Mouse (Mus musculus): Measurements from ENCODE around the gene Hoxd9. TPM values are rescaled to one million over a fixed set of nuclear protein-coding genes. Genes with fewer than 3 reads are reported as not detected.

Hoxd9 gene
- polyA plus RNA-seq, 1 experiment from 2014 or later: 0.11 TPM

- no peak for DNase-seq (ENCODE audit: low spot score)
- H3K27ac ChIP-seq (ENCODE audit: low read depth, low read length): peak overlapping the region; percentile 81
Measured at GRCm38 (mm10) chr2:74724244-74725015, 26.9 kb downstream of the Hoxd9 start.

DNA sequence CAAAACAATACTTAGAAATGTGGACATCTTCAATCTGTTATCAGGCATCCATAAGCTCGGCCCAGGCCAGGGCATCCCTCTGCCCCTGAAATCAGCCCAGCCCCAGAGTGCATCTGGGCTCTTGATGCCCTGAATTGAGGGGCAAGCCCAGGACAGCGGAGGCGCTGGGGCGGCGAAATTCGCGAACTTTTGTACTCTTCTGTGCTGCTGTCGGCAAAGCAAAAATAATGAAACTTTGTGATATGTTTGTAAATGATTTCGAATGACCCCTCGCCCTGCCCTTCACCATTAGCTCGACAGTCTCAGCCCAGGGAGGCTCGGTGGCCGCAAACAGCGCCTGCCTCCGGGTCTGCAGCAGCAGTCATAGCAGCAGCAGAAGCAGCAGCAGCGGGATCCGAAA lies 27.6 kb downstream of the Hoxd9 start:
- Histone ChIP-seq H3K27me3 (ENCODE audit: control insufficient read depth, insufficient read depth, low read length) (peaks cover 94% of the 10 kb centered on the region), H3K27ac (ENCODE audit: low read depth, low read length) (peak overlapping the region; percentile 81), H3K9ac (ENCODE audit: low read depth, low read length) (peak overlapping the region; percentile 62), H3K9me3 (ENCODE audit: control insufficient read depth, low read length) (no peaks in the 10 kb centered on the region), H3K4me3 (ENCODE audit: low read depth, low read length) (peak overlapping the region; percentile 58), H3K36me3 (ENCODE audit: control insufficient read depth, insufficient read depth, low read length) (no peaks in the 10 kb centered on the region), H3K4me1 (replicated peaks; ENCODE audit: control insufficient read depth, insufficient read depth, low read length) (no peaks in the 10 kb centered on the region), H3K4me2 (replicated peaks; ENCODE audit: low read depth, low read length) (peak overlapping the region; percentile 39)
- ATAC-seq (ENCODE audit: low FRiP score): no peak
- DNase-seq (ENCODE audit: low spot score): no peak
- WGBS: 1% methylated on average over 17 of the region's 17 CpGs

More at GRCm38 (mm10) chr2:74724244-74725015, 26.9 kb downstream of the Hoxd9 start:
- Histone ChIP-seq H3K27me3 (ENCODE audit: control insufficient read depth, insufficient read depth, low read length) (peaks cover 97% of the 10 kb centered on the region), H3K4me1 (replicated peaks; ENCODE audit: control insufficient read depth, insufficient read depth, low read length) (no peaks in the 10 kb centered on the region), H3K9me3 (ENCODE audit: control insufficient read depth, low read length) (no peaks in the 10 kb centered on the region), H3K36me3 (ENCODE audit: control insufficient read depth, insufficient read depth, low read length) (no peaks in the 10 kb centered on the region), H3K9ac (ENCODE audit: low read depth, low read length) (peak overlapping the region; percentile 62), H3K4me2 (replicated peaks; ENCODE audit: low read depth, low read length) (peak overlapping the region; percentile 39), H3K4me3 (ENCODE audit: low read depth, low read length) (peak overlapping the region; percentile 58)
- WGBS: 8% methylated on average over 7 of the region's 7 CpGs
- no peak for ATAC-seq (ENCODE audit: low FRiP score)

DNA sequence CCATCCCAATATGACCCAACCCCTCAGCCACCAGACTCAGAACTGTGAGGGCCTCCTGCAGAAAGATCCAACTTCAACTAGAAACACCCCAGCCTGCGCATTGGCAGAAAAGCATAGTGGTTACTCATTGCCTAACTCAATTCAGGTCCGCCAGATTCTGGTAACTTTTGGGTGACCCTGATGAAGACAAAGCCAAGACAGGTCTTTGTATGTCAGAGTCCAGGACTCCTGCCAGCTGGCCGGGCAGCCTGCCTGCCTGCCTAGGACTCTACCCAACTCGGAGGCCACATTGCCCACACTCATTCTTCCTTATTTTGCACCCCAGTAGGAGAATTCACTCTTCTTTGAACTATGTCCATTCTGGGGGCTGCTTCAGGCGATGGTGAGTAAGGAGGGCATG lies 29.0 kb downstream of the Hoxd9 start, which contains the start of gene Gm28230:
Gm28230 (plus strand) TSS at position 178 of the 400 bp plus-strand sequence.
- no peaks in the 10 kb centered on the region; the same call in 1 of the 2 replicates for H3K4me1 ChIP-seq (replicated peaks; ENCODE audit: control insufficient read depth, insufficient read depth, low read length)
- DNase-seq (ENCODE audit: low spot score): no peak
- peak within 1 kb of the TSS; percentile 58 for H3K4me3 ChIP-seq (ENCODE audit: low read depth, low read length)
- H3K4me2 ChIP-seq (replicated peaks; ENCODE audit: low read depth, low read length): peak within 1 kb of the TSS; percentile 39
- H3K9me3 ChIP-seq (ENCODE audit: control insufficient read depth, low read length): no peaks in the 10 kb centered on the region
- peak within 1 kb of the TSS; percentile 66 for H3K9ac ChIP-seq (ENCODE audit: low read depth, low read length)
- peak within 1 kb of the TSS; percentile 88 for H3K27ac ChIP-seq (ENCODE audit: low read depth, low read length)
- H3K36me3 ChIP-seq (ENCODE audit: control insufficient read depth, insufficient read depth, low read length): no peaks in the 10 kb centered on the region
- 5% methylated on average over 5 of the region's 5 CpGs for WGBS
- ATAC-seq (ENCODE audit: low FRiP score): no peak
- peaks cover 96% of the 10 kb centered on the region for H3K27me3 ChIP-seq (ENCODE audit: control insufficient read depth, insufficient read depth, low read length)

DNA sequence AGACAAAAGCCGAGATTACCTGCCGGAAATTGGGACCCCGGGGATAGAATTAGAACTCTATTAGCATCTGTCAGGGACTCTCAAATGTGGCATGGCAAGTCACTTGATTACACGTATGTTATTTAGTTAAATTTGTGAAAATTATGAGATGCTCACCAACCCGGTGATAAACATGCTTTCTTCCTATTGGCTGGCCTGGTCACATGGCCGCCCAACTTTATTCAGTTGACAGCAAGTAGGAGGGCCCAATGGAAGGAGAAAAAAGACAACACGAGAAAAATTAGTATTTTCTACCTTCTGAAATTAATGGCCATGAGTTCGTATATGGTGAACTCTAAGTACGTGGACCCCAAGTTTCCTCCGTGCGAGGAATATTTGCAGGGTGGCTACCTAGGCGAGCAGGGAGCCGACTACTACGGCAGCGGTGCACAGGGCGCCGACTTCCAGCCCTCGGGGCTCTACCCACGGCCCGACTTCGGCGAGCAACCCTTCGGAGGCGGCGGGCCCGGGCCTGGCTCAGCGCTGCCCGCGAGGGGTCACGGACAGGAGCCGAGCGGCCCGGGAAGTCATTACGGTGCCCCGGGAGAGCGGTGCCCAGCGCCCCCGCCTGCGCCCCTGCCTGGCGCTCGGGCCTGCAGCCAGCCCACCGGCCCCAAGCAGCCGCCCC lies 29.6 kb downstream of the Hoxd9 start:
- peak overlapping the region; percentile 88 for H3K27ac ChIP-seq (ENCODE audit: low read depth, low read length)
- H3K27me3 ChIP-seq (ENCODE audit: control insufficient read depth, insufficient read depth, low read length): peaks cover 95% of the 10 kb centered on the region
- no peaks in the 10 kb centered on the region for H3K9me3 ChIP-seq (ENCODE audit: control insufficient read depth, low read length)
- H3K4me1 ChIP-seq (replicated peaks; ENCODE audit: control insufficient read depth, insufficient read depth, low read length): no peaks in the 10 kb centered on the region; the same call in 1 of the 2 replicates
- H3K9ac ChIP-seq (ENCODE audit: low read depth, low read length): peak overlapping the region; percentile 66
- DNase-seq (ENCODE audit: low spot score): no peak
- peak; percentile 41; the same call in 1 of the 2 replicates for ATAC-seq (ENCODE audit: low FRiP score)
- peak overlapping the region; percentile 39 for H3K4me2 ChIP-seq (replicated peaks; ENCODE audit: low read depth, low read length)
- no peaks in the 10 kb centered on the region for H3K36me3 ChIP-seq (ENCODE audit: control insufficient read depth, insufficient read depth, low read length)
- WGBS: under 1% methylated on average over 43 of the region's 43 CpGs
- peak overlapping the region; percentile 58 for H3K4me3 ChIP-seq (ENCODE audit: low read depth, low read length)

DNA sequence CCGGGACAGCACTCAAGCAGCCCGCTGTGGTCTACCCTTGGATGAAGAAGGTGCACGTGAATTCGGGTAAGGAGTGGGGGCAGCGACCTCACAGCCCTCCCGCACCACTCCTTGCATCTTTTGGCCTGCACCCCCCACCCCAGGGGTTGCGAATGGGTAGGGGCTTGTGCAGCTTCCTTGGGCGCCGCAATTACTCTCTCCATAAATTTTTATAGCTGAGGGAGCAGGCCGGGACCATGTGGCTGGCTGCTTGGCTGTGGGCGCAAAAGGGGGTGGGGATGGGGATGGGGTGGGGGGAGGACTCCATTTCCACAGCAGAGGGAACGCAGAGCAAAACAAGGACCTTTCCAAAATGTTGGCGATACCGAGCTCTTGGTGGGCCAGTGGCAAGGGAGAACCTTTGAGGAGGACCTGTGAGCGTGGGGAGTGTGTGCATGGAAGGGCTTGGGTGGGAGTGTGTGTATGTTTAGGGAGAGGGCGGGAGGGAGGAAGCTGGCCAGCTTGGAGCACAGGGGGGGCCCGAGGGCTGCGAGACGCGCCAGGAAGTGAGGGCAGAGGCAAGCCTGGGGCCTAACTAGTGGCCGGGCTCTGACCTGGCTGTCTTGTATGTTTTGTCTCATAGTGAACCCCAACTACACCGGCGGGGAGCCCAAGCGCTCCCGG lies 30.2 kb downstream of the Hoxd9 start:
- H3K36me3 ChIP-seq (ENCODE audit: control insufficient read depth, insufficient read depth, low read length): no peaks in the 10 kb centered on the region
- WGBS: 1% methylated on average over 24 of the region's 25 CpGs
- H3K27me3 ChIP-seq (ENCODE audit: control insufficient read depth, insufficient read depth, low read length): peaks cover 95% of the 10 kb centered on the region
- no peaks in the 10 kb centered on the region; the same call in 1 of the 2 replicates for H3K4me1 ChIP-seq (replicated peaks; ENCODE audit: control insufficient read depth, insufficient read depth, low read length)
- H3K27ac ChIP-seq (ENCODE audit: low read depth, low read length): peak overlapping the region; percentile 88
- no peaks in the 10 kb centered on the region for H3K9me3 ChIP-seq (ENCODE audit: control insufficient read depth, low read length)
- H3K4me3 ChIP-seq (ENCODE audit: low read depth, low read length): peak overlapping the region; percentile 58
- peak overlapping the region; percentile 39 for H3K4me2 ChIP-seq (replicated peaks; ENCODE audit: low read depth, low read length)
- peak overlapping the region; percentile 66 for H3K9ac ChIP-seq (ENCODE audit: low read depth, low read length)
- DNase-seq (ENCODE audit: low spot score) (no peak), ATAC-seq (ENCODE audit: low FRiP score) (no peak)

DNA sequence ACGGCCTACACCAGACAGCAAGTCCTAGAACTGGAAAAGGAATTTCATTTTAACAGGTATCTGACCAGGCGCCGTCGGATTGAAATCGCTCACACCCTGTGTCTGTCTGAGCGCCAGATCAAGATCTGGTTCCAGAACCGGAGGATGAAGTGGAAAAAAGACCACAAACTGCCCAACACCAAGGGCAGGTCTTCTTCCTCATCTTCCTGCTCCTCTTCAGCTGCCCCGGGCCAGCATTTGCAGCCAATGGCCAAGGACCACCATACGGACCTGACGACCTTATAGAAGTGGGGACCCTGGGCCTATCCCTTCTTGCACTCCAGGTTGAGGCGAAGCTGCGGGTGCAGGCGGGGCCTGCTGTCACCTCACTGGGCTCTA lies 30.8 kb downstream of the Hoxd9 start:
- peak overlapping the region; percentile 88 for H3K27ac ChIP-seq (ENCODE audit: low read depth, low read length)
- no peaks in the 10 kb centered on the region for H3K36me3 ChIP-seq (ENCODE audit: control insufficient read depth, insufficient read depth, low read length)
- 3% methylated on average over 13 of the region's 13 CpGs for WGBS
- ATAC-seq (ENCODE audit: low FRiP score) (no peak), DNase-seq (ENCODE audit: low spot score) (no peak)
- H3K9ac ChIP-seq (ENCODE audit: low read depth, low read length): peak overlapping the region; percentile 66
- no peaks in the 10 kb centered on the region; the same call in 1 of the 2 replicates for H3K4me1 ChIP-seq (replicated peaks; ENCODE audit: control insufficient read depth, insufficient read depth, low read length)
- peak overlapping the region; percentile 58 for H3K4me3 ChIP-seq (ENCODE audit: low read depth, low read length)
- H3K9me3 ChIP-seq (ENCODE audit: control insufficient read depth, low read length): no peaks in the 10 kb centered on the region
- H3K4me2 ChIP-seq (replicated peaks; ENCODE audit: low read depth, low read length): peak overlapping the region; percentile 39
- H3K27me3 ChIP-seq (ENCODE audit: control insufficient read depth, insufficient read depth, low read length): peaks cover 95% of the 10 kb centered on the region

DNA sequence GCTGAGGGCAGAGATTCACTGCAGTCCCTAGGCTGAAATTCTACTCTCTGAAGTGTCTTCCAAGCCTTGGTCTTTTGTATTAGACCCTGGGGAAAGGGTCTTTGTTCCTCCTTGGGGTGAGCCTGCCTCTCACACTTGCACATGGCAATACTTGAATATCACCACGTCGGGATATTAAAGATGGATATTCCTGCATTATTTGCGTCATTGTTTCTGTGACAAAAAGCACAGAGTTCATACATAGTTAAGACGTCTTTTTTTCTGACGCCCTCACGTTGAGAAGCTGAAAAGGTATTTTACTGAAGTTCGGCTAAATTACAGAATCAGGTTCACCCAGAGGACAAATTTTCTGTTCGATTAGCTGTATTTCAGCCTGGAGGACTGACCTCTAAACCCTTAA lies 32.8 kb downstream of the Hoxd9 start:
- H3K27ac ChIP-seq (ENCODE audit: low read depth, low read length): peak overlapping the region; percentile 95
- peak overlapping the region; percentile 76 for H3K9ac ChIP-seq (ENCODE audit: low read depth, low read length)
- peaks cover 85% of the 10 kb centered on the region for H3K27me3 ChIP-seq (ENCODE audit: control insufficient read depth, insufficient read depth, low read length)
- H3K36me3 ChIP-seq (ENCODE audit: control insufficient read depth, insufficient read depth, low read length): no peaks in the 10 kb centered on the region
- H3K4me1 ChIP-seq (replicated peaks; ENCODE audit: control insufficient read depth, insufficient read depth, low read length): no peaks in the 10 kb centered on the region; the same call in 1 of the 2 replicates
- peak overlapping the region; percentile 48 for H3K4me3 ChIP-seq (ENCODE audit: low read depth, low read length)
- DNase-seq (ENCODE audit: low spot score): no peak
- no peak for ATAC-seq (ENCODE audit: low FRiP score)
- H3K4me2 ChIP-seq (replicated peaks; ENCODE audit: low read depth, low read length): peak overlapping the region; percentile 54
- H3K9me3 ChIP-seq (ENCODE audit: control insufficient read depth, low read length): no peaks in the 10 kb centered on the region
- WGBS: 4% methylated on average over 8 of the region's 8 CpGs

GRCm38 (mm10) chr2:74731055-74731454 lies 33.5 kb downstream of the Hoxd9 start:
- Histone ChIP-seq H3K4me1 (replicated peaks; ENCODE audit: control insufficient read depth, insufficient read depth, low read length) (no peaks in the 10 kb centered on the region; the same call in 1 of the 2 replicates), H3K36me3 (ENCODE audit: control insufficient read depth, insufficient read depth, low read length) (no peaks in the 10 kb centered on the region), H3K4me3 (ENCODE audit: low read depth, low read length) (peak overlapping the region; percentile 48), H3K4me2 (replicated peaks; ENCODE audit: low read depth, low read length) (peak overlapping the region; percentile 54), H3K27ac (ENCODE audit: low read depth, low read length) (peak overlapping the region; percentile 95), H3K27me3 (ENCODE audit: control insufficient read depth, insufficient read depth, low read length) (peaks cover 85% of the 10 kb centered on the region), H3K9me3 (ENCODE audit: control insufficient read depth, low read length) (no peaks in the 10 kb centered on the region), H3K9ac (ENCODE audit: low read depth, low read length) (peak overlapping the region; percentile 76)
- DNase-seq (ENCODE audit: low spot score): no peak
- no peak for ATAC-seq (ENCODE audit: low FRiP score)
